Mouse (Mus musculus) cerebellum, adult 2 months (tissue): ENCODE results near the gene Aph1a.

Experiments used
- CTCF ChIP-seq: fragments of 200-500 bp; IDR thresholded peaks from 2 replicates; pipeline ENCODE4 v1.5.1; 2011; ENCODE audit warnings: low read depth, mild to moderate bottlenecking, control low read depth, low read length, moderate library complexity, borderline replicate concordance; ENCODE audit not compliant: insufficient read depth
- POLR2A ChIP-seq: fragments of 200-500 bp; IDR thresholded peaks from 2 replicates; pipeline ENCODE4 v1.6.1; 2011; ENCODE audit warnings: low read length, control low read depth, borderline replicate concordance; ENCODE audit not compliant: insufficient read depth

DNA sequence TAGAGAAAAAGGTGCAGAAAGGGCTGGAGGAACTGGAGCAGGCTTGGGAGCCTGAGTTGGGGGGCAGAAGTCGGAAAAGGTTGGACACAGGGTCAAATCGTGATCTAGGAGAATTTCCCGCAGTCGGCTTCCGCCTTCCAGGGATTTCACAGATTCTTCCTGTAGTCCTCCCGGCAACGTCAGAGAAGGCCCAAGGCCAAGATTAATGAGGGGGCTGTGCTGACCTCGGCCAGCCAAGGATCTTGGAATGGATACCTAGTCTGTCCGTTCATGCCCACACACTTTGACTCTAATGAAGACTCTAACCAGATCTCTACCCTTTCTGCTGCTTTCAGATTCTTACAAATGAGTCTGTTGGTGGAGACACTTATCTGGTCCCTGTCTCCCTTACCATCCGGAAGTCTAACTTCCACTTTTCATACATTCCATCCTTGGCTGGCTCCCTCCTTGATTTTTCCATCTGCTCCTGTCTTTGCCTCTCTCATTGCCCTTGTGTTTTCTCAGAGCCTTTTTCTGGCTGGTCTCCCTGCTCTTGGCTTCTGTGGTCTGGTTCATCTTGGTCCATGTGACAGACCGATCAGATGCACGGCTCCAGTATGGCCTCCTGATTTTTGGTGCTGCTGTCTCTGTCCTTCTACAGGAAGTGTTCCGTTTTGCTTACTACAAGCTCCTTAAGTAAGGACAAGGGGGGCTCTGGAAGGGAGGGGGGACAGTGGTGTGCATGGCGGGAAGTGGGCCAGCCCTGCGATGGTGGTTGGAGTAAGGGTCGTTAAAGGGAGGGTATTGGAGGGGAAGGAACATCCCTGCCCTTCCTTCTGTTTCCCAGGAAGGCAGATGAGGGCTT lies 770 bp downstream of the Aph1a start:
- no peak for TF ChIP-seq CTCF
- TF ChIP-seq POLR2A = no peak
